ENCODE assay signal across 8 mouse cellular contexts in genomic region chr4:123182328-123183238, GRCm38 (mm10). TPM values are rescaled to one million over a fixed set of nuclear protein-coding genes. Genes with fewer than 3 reads are reported as not detected.
DNase-seq lines count a peak whose midpoint lies in the region; ATAC-seq lines count a peak whose summit lies in the region.

TSS of gene Hpcal4 (plus strand) at chr4:123183227.

- H3K27ac ChIP-seq in liver, embryonic 12.5 days, result no peak within 1 kb of the TSS
- H3K27ac ChIP-seq in neural tube, embryonic 14.5 days (ENCODE audit: low read depth, low read length), result no peak within 1 kb of the TSS

- peak within 1 kb of the TSS; percentile 61 for H3K4me2 ChIP-seq in liver, embryonic 12.5 days
- peak within 1 kb of the TSS; percentile 76 for H3K4me2 ChIP-seq in neural tube, embryonic 14.5 days (ENCODE audit: low read depth, low read length)

- H3K9ac ChIP-seq in liver, embryonic 12.5 days, result no peak within 1 kb of the TSS
- peak within 1 kb of the TSS; percentile 62 for H3K9ac ChIP-seq in neural tube, embryonic 14.5 days (replicated peaks; ENCODE audit: low read depth, low read length)

- H3K9me3 ChIP-seq in megakaryocyte, embryonic 14.5 days, result peaks cover 17% of the 10 kb centered on the region; the same call in 1 of the 2 replicates
- H3K9me3 ChIP-seq in liver, embryonic 12.5 days (replicated peaks), result no peaks in the 10 kb centered on the region
- H3K9me3 ChIP-seq in neural tube, embryonic 14.5 days (ENCODE audit: control insufficient read depth, low read length), result no peaks in the 10 kb centered on the region

- 2% methylated on average over 43 of the region's 44 CpGs for WGBS in liver, embryonic 12.5 days (ENCODE audit: insufficient replicate concordance)
- 1% methylated on average over 44 of the region's 44 CpGs for WGBS in neural tube, embryonic 14.5 days

- H3K36me3 ChIP-seq in megakaryocyte, embryonic 14.5 days (replicated peaks; ENCODE audit: low read length), result no peaks in the 10 kb centered on the region
- no peaks in the 10 kb centered on the region for H3K36me3 ChIP-seq in liver, embryonic 12.5 days
- no peaks in the 10 kb centered on the region for H3K36me3 ChIP-seq in neural tube, embryonic 14.5 days (ENCODE audit: control insufficient read depth, insufficient read depth, low read length)

- peaks cover 21% of the 10 kb centered on the region for H3K4me1 ChIP-seq in megakaryocyte, embryonic 14.5 days
- H3K4me1 ChIP-seq in liver, embryonic 12.5 days, result peaks cover 7% of the 10 kb centered on the region
- H3K4me1 ChIP-seq in neural tube, embryonic 14.5 days (ENCODE audit: control insufficient read depth, insufficient read depth, low read length), result peaks cover 10% of the 10 kb centered on the region; the same call in 1 of the 2 replicates

- DNase-seq in cerebellum, postnatal 10 days, result peak; percentile 60 to 63
- DNase-seq in frontal cortex, postnatal 36 days (ENCODE audit: low spot score in 2 of 2), result peak; percentile 49 to 60
- peak; percentile 53 for DNase-seq in kidney, postnatal 10 days

- ATAC-seq in megakaryocyte, adult 5-6 weeks (ENCODE audit: poor library complexity, severe bottlenecking), result no peak
- ATAC-seq in liver, embryonic 12.5 days, result no peak; the same call in 1 of the 2 replicates
- ATAC-seq in neural tube, embryonic 14.5 days (ENCODE audit: low read depth), result peak; percentile 45
- ATAC-seq in megakaryocyte progenitor cell, adult 5-6 weeks (replicated peaks; ENCODE audit: poor library complexity), result no peak

- H3K27me3 ChIP-seq in megakaryocyte, embryonic 14.5 days (replicated peaks), result peaks cover 98% of the 10 kb centered on the region
- H3K27me3 ChIP-seq in liver, embryonic 12.5 days (replicated peaks), result peaks cover 99% of the 10 kb centered on the region
- peaks cover 13% of the 10 kb centered on the region for H3K27me3 ChIP-seq in neural tube, embryonic 14.5 days (ENCODE audit: control insufficient read depth, insufficient read depth, low read length)

- H3K4me3 ChIP-seq in megakaryocyte, embryonic 14.5 days (replicated peaks), result peak within 1 kb of the TSS; percentile 88
- peak within 1 kb of the TSS; percentile 41 for H3K4me3 ChIP-seq in liver, embryonic 12.5 days
- H3K4me3 ChIP-seq in neural tube, embryonic 14.5 days (ENCODE audit: low read depth, low read length), result peak within 1 kb of the TSS; percentile 48

RNA-seq across cellular contexts. Expression of gene Hpcal4, which starts in this region (rescaled TPM):
- polyA plus RNA-seq in megakaryocyte, embryonic 14.5 days (2012; ENCODE audit: insufficient read depth, low replicate concordance), result not detected in 2 replicates
- total RNA-seq in megakaryocyte, adult 5-6 weeks (2015), result not detected in 2 replicates
- total RNA-seq in megakaryocyte, adult 5-6 weeks (2017), result not detected in 2 replicates
- 0.10 TPM in 1 of 2 replicates, not detected in the other for polyA plus RNA-seq in liver, embryonic 12.5 days (2016; fragmentation: Nextera tagmentation; extraction: Ambion mirVana)
- 21.7 and 43.0 TPM in 2 replicates for polyA plus RNA-seq in neural tube, embryonic 14.5 days (2014; fragmentation: Nextera tagmentation; extraction: Ambion mirVana)
- total RNA-seq in megakaryocyte progenitor cell, adult 5-6 weeks (2015), result not detected in 2 replicates
- total RNA-seq in megakaryocyte progenitor cell, adult 5-6 weeks (2017), result not detected in 2 replicates

Comparison
In these comparisons a context has a peak if more than half of its experiments do, and no peak if none do; other contexts are left out.
1. RNA of gene Hpcal4 (polyA plus RNA-seq): 21.7 to 43.0 TPM in neural tube, embryonic 14.5 days; 0.10 TPM in liver, embryonic 12.5 days and not detected in megakaryocyte, embryonic 14.5 days; every median in the first group is over 10 times any median in the second.
2. Peak in every context shown above with its lines, with median percentiles within 50 percentile points of each other: H3K4me3 ChIP-seq and DNase-seq.